Mouse (Mus musculus) Patski (cell line): Measurements from ENCODE around the gene Zfp109. TPM values are rescaled to one million over a fixed set of nuclear protein-coding genes. Genes with fewer than 3 reads are reported as not detected.

Source experiments
- ATAC-seq: fragments of 100-300 bp; one replicate; pipeline ENCODE4 v1.8.0; 2021
- CTCF ChIA-PET: fragments of 350-600 bp; sonication (Branson Sonifier 250); formaldehyde crosslinking; loops from one replicate; lab custom pipeline; 2022; ENCODE audit warnings: inconsistent platforms; lab: Charles Lee
- POLR2A ChIA-PET: fragments of 350-600 bp; sonication (Branson Sonifier 250); formaldehyde crosslinking; loops from one replicate; lab custom pipeline; 2022; ENCODE audit warnings: antibody characterized with exemption, inconsistent platforms; lab: Charles Lee
- DNase-seq: peaks from one replicate; pipeline ENCODE4 v3.0.0-alpha.2; 2011; ENCODE audit warnings: low read depth, low spot score
- H3K27me3 ChIP-seq: fragments of 371-371 bp; one replicate; pipeline ENCODE4 v1.5.1; 2021
- CTCF ChIP-seq: fragments of 100-300 bp; IDR thresholded peaks from one replicate; pipeline ENCODE4 v1.5.1; 2021
- in situ Hi-C: fragments of 300-500 bp; cut with MboI; formaldehyde crosslinking; loops from 3 replicates; pipeline ENCODE4 v1.11.1; 2018; ENCODE audit warnings: low pct_unique_long_range_greater_than_20kb, mixed read lengths
- polyA plus RNA-seq: library from polyadenylated mRNA; unstranded; gene quantifications from one replicate; pipeline ENCODE4 v1.2.3, GENCODE M21; 2021

Zfp109 gene
- polyA plus RNA-seq, 1 experiment from 2014 or later: 4.2 TPM

DNA sequence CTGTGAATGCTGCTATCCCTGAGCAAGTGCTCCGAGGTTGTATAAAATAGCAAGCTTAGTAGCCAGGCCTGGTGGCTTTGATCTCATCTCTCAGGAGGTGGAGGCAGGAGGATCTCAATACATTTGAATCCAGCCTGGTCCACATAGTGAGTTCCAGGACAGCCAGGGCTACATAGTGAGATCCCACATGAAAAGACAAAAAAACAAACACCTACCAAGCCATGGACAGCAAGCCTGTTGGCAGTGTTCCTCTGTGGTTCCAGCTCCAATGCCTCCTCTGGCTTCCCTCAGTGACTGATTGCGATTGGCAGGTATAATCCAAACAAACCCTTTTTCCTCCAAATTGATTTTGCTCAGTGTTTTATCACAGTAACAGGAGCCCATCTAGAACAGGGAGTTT, 27.1 kb downstream of the Zfp109 start:
- ATAC-seq (no peak), DNase-seq (no peak)
- TF ChIP-seq CTCF: no peak
- in situ Hi-C loops: no loop called here
- H3K27me3 ChIP-seq: peaks cover 12% of the 10 kb centered on the region
- CTCF ChIA-PET: interaction anchor here (0.8 kb wide), 1 partner anchor 11 kb away, joined by 3 read pairs; no protein-coding TSS in a partner anchor
- POLR2A ChIA-PET: no interaction called here

DNA sequence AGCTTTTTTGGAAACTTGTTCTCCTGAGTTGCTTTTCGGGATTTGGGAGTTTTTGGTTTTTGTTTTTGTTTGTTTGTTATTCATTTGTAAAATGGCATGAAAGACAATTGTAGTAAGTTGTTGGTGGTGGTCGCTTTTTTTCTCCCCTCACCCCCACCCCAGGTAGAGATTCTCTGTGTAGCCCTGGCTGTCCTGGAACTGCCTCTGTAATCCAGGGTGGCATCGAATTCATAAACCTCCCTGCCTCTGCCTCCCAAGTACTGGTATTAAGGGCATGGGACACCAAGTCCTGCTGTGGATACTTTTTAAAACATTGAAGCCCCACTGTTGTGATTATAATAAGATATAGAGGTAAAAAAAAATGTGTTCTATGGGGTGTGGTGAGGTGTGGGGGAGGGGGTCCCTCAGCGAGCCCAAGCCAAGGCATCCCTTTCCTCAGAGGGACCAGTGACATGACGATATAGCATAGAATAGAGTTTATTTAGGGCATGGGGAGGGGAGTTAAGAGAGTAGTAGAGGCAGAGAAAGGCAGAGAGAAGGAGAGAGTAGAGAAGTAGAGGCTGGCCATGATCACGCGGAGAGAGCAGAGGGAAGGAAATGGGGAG, 29.0 kb downstream of the Zfp109 start:
- POLR2A ChIA-PET: interaction anchor here (0.5 kb wide), 1 partner anchor 51 kb away, joined by 3 read pairs; no protein-coding TSS in a partner anchor
- in situ Hi-C loops: no loop called here
- H3K27me3 ChIP-seq: peaks cover 12% of the 10 kb centered on the region
- no peak for ATAC-seq
- CTCF ChIA-PET: interaction anchor here (0.8 kb wide), 1 partner anchor 17 kb away, joined by 3 read pairs; no protein-coding TSS in a partner anchor
- TF ChIP-seq CTCF: no peak
- no peak for DNase-seq

DNA sequence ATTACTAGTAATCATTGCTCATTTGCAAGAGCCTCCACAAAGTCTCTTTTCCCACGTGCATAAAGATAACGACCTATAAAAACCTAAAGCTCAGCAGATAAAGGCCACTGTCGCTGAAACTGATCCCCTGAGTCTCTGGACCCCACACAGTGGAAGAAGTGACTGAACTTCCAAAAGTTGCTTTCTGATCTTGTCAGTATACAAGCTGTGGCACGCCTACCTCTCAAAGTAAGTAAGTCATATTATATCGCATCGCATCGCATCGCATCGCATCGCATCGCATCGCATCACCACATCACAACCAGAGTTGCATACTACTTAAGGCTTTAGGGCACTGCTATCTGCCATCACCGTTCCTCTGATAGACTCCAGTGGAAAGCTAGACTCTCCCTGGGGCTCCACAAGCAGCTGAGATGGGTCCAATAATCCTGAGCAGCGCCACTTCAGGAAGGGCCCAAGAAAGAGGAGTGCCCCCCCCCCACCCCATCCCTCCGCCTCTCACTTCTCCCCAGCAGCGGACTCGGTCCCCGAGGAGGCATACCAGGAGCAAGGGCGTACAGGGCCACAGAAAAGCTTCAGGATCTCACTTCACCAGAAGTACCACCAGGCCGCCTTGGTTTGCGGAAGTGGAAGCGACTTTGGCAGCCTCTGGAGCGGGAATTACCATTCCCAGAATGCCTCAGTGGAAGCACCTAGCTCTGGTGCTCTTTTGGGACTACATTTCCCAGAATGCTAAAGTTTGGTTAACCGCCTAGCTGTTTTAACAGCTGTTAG, 29.7 kb downstream of the Zfp109 start:
- ChIA-PET POLR2A (interaction anchor here (0.5 kb wide), 1 partner anchor 52 kb away, joined by 3 read pairs; no protein-coding TSS in a partner anchor), CTCF (no interaction called here)
- DNase-seq (peak; percentile 47), ATAC-seq (peak; percentile 95)
- in situ Hi-C loops: no loop called here
- peaks cover 7% of the 10 kb centered on the region for H3K27me3 ChIP-seq
- no peak for TF ChIP-seq CTCF

GRCm38 (mm10) chr7:24196961-24197360, 40.4 kb downstream of the Zfp109 start:
- no peak for TF ChIP-seq CTCF
- no peak for ATAC-seq
- in situ Hi-C loops: no loop called here
- ChIA-PET POLR2A (no interaction called here), CTCF (no interaction called here)
- DNase-seq: no peak
- H3K27me3 ChIP-seq: no peaks in the 10 kb centered on the region

DNA sequence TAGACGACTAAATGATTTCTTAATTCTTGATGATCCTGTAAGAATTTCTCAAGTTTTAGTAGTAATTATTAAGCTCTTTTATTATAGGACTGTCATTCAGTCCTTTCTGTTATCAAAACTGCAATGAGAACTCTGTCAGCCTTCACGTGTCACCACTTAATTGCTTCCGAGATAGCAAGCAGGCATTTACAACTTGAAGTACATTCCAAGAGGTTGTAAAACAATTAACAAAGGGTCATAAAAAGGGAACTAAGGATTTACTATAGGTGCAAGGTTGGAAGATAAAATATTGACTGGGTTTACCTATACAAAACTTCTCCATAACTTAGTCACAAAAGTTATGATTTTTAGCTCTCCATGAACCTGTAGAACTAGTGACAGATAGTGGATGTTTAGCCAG, 44.2 kb downstream of the Zfp109 start:
- H3K27me3 ChIP-seq: no peaks in the 10 kb centered on the region
- CTCF ChIA-PET: no interaction called here
- DNase-seq: no peak
- TF ChIP-seq CTCF: no peak
- POLR2A ChIA-PET: no interaction called here
- in situ Hi-C loops: no loop called here
- no peak for ATAC-seq

- ATAC-seq: no peak
- ChIA-PET POLR2A (no interaction called here), CTCF (no interaction called here)
- DNase-seq: no peak
- in situ Hi-C loops: no loop called here
- TF ChIP-seq CTCF: no peak
- peaks cover 3% of the 10 kb centered on the region for H3K27me3 ChIP-seq
These were observed 46.0 kb downstream of the Zfp109 start for GRCm38 (mm10) chr7:24191361-24191760.

DNA sequence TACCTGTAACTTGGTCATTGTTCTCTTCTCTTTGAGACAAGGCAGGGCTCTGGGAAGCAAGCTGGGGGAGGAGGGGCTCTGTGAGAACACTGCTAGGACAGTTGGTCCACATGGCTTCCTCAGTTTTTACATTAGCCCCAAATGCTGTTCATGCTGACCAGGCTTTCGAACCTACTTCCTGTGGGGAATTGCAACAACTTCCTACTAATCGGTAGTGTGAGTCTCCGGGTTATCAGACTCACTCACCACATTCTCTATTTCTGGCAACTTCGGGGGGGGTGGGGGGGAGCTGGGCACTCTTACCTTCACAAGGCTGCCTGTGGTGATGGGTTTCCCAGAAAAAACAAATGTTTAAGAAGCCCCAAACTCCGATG, 47.8 kb downstream of the Zfp109 start:
- no peak for DNase-seq
- no peak for ATAC-seq
- in situ Hi-C loops: no loop called here
- ChIA-PET POLR2A (no interaction called here), CTCF (no interaction called here)
- peaks cover 10% of the 10 kb centered on the region for H3K27me3 ChIP-seq
- no peak for TF ChIP-seq CTCF

GRCm38 (mm10) chr7:24188901-24189570, 48.3 kb downstream of the Zfp109 start:
- in situ Hi-C loops: no loop called here
- ATAC-seq (no peak), DNase-seq (no peak)
- H3K27me3 ChIP-seq: peaks cover 14% of the 10 kb centered on the region
- no peak for TF ChIP-seq CTCF
- POLR2A ChIA-PET: no interaction called here
- CTCF ChIA-PET: no interaction called here

DNA sequence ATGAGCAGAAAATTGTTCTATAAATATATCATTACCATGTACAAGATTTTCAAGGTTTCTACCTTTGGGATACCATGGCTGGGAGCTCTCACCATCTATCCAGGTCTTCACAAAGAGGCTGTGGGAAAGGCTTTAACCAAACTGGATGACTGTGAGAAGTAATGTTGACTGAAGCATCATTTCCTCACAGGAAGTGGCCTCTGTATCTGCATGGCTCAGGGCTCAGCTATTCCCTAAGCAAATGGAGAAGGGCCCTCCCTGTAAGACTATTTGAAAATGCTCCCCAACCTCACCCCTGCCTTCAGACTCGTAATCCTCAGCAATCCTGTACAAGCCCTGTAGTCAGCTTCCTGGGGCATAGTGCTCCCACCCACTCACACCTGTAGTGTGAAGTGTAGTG, 49.7 kb downstream of the Zfp109 start:
- TF ChIP-seq CTCF: no peak
- no peak for DNase-seq
- H3K27me3 ChIP-seq: peaks cover 14% of the 10 kb centered on the region
- in situ Hi-C loops: no loop called here
- ChIA-PET POLR2A (no interaction called here), CTCF (no interaction called here)
- ATAC-seq: no peak

Other genes with a start within 250 kb of the Zfp109 start
- not detected for gene V1rd19, start 235.9 kb downstream of the Zfp109 start, polyA plus RNA-seq
- gene Vmn1r183, start 184.3 kb downstream of the Zfp109 start, polyA plus RNA-seq: 0.01 TPM
- gene Zfp180, start 155.6 kb downstream of the Zfp109 start, polyA plus RNA-seq: 16.2 TPM
- 2.4 TPM for gene Zfp112, start 125.2 kb downstream of the Zfp109 start, polyA plus RNA-seq
- gene Zfp235, start 103.4 kb downstream of the Zfp109 start, polyA plus RNA-seq: 7.5 TPM
- 0.10 TPM for gene Zfp114, start 62.5 kb downstream of the Zfp109 start, polyA plus RNA-seq
- gene Zfp111, start 26.1 kb downstream of the Zfp109 start, polyA plus RNA-seq: 8.1 TPM
- 4.6 TPM for gene Zfp108, start 17.2 kb upstream of the Zfp109 start, polyA plus RNA-seq
- 12.5 TPM for gene Zfp93, start 32.9 kb upstream of the Zfp109 start, polyA plus RNA-seq
- 14.0 TPM for gene Zfp61, start 63.7 kb upstream of the Zfp109 start, polyA plus RNA-seq
- gene Zfp94, start 79.1 kb upstream of the Zfp109 start, polyA plus RNA-seq: 8.8 TPM
- gene Tescl, start 96.4 kb upstream of the Zfp109 start, polyA plus RNA-seq: not detected
- not detected for gene Lypd5, start 111.6 kb upstream of the Zfp109 start, polyA plus RNA-seq
- not detected for gene Kcnn4, start 132.7 kb upstream of the Zfp109 start, polyA plus RNA-seq
- 26.6 TPM for gene Smg9, start 162.1 kb upstream of the Zfp109 start, polyA plus RNA-seq
- not detected for gene Irgc1, start 214.7 kb upstream of the Zfp109 start, polyA plus RNA-seq
- 87.9 TPM for gene Plaur, start 224.9 kb upstream of the Zfp109 start, polyA plus RNA-seq
- gene Cadm4, start 244.5 kb upstream of the Zfp109 start, polyA plus RNA-seq: 44.1 TPM